Mouse (Mus musculus) forebrain, embryonic 13.5 days (tissue): ENCODE data around the gene Gas1. TPM values are rescaled to one million over a fixed set of nuclear protein-coding genes. Genes with fewer than 3 reads are reported as not detected.
A peak's percentile ranks its signal among the peaks of the same experiment; 100 is the strongest.

ENCODE experiments used
- ATAC-seq: fragments of 200-750 bp; cut with Nextera tagmentation; 2 replicates; pipeline ENCODE4 v1.8.0; 2017
- H3K27ac ChIP-seq: fragments of 300-500 bp; sonication (generic); 2 replicates; pipeline ENCODE4 v1.5.1; 2015; ENCODE audit warnings: inconsistent platforms, mild to moderate bottlenecking, moderate library complexity
- H3K27me3 ChIP-seq: fragments of 300-500 bp; sonication (generic); 2 replicates; pipeline ENCODE4 v1.6.1; 2015; ENCODE audit warnings: mild to moderate bottlenecking, inconsistent platforms
- H3K36me3 ChIP-seq: fragments of 300-500 bp; sonication (generic); 2 replicates; pipeline ENCODE4 v1.6.1; 2015; ENCODE audit warnings: mild to moderate bottlenecking, inconsistent platforms; ENCODE audit not compliant: poor library complexity, severe bottlenecking
- H3K4me1 ChIP-seq: fragments of 300-500 bp; sonication (generic); 2 replicates; pipeline ENCODE4 v1.6.1; 2015; ENCODE audit warnings: inconsistent platforms
- H3K4me2 ChIP-seq: fragments of 300-500 bp; sonication (generic); 2 replicates; pipeline ENCODE4 v1.6.1; 2015; ENCODE audit warnings: inconsistent platforms, mild to moderate bottlenecking, moderate library complexity
- H3K4me3 ChIP-seq: fragments of 300-500 bp; sonication (generic); 2 replicates; pipeline ENCODE4 v1.5.1; 2015; ENCODE audit warnings: mild to moderate bottlenecking, inconsistent platforms
- H3K9ac ChIP-seq: fragments of 300-500 bp; sonication (generic); 2 replicates; pipeline ENCODE4 v1.6.1; 2015; ENCODE audit warnings: mild to moderate bottlenecking, inconsistent platforms
- H3K9me3 ChIP-seq: fragments of 300-500 bp; sonication (generic); replicated peaks from 2 replicates; pipeline ENCODE4 v1.6.1; 2016; ENCODE audit warnings: inconsistent platforms
- WGBS: fragments of 180-500 bp; shearing (Covaris S2); methylation state at CpG from one replicate; pipeline ENCODE4 v1.1.7; 2015; 5-methylcytosine and 5-hydroxymethylcytosine counted together
- polyA plus RNA-seq: library from polyadenylated mRNA; unstranded; fragments of >200 nt; fragmentation: Nextera tagmentation; extraction: Ambion mirVana; gene quantifications from 2 replicates; pipeline ENCODE4 v1.2.1, GENCODE M21; 2015

Gas1 gene
- polyA plus RNA-seq, 1 experiment from 2014 or later = 51.6 TPM

GRCm38 (mm10) chr13:60187276-60187675 is 10.1 kb upstream of the Gas1 start:
- H3K9ac ChIP-seq = no peak overlapping the region
- no peak for ATAC-seq
- no peaks in the 10 kb centered on the region for H3K27me3 ChIP-seq
- 86% methylated on average over 2 of the region's 2 CpGs for WGBS
- H3K4me3 ChIP-seq = no peak overlapping the region
- no peaks in the 10 kb centered on the region for H3K36me3 ChIP-seq
- H3K4me1 ChIP-seq = no peaks in the 10 kb centered on the region
- H3K27ac ChIP-seq = no peak overlapping the region
- peaks cover 3% of the 10 kb centered on the region; the same call in 1 of the 2 replicates for H3K9me3 ChIP-seq
- H3K4me2 ChIP-seq = no peak overlapping the region

GRCm38 (mm10) chr13:60182346-60182745 is 5.2 kb upstream of the Gas1 start:
- Histone ChIP-seq H3K4me3 (no peak overlapping the region), H3K27ac (no peak overlapping the region), H3K9me3 (peaks cover 3% of the 10 kb centered on the region; the same call in 1 of the 2 replicates), H3K4me1 (peaks cover 11% of the 10 kb centered on the region; the same call in 1 of the 2 replicates), H3K9ac (no peak overlapping the region), H3K36me3 (no peaks in the 10 kb centered on the region), H3K4me2 (no peak overlapping the region), H3K27me3 (no peaks in the 10 kb centered on the region)
- 67% methylated on average over 4 of the region's 4 CpGs for WGBS
- ATAC-seq = no peak

- ATAC-seq = no peak
- 93% methylated on average over 4 of the region's 4 CpGs for WGBS
These were observed 2.5 kb upstream of the Gas1 start for GRCm38 (mm10) chr13:60179641-60180040.

GRCm38 (mm10) chr13:60178416-60178815 is 1.3 kb upstream of the Gas1 start:
- peak overlapping the region; percentile 54 for H3K9ac ChIP-seq

More at GRCm38 (mm10) chr13:60179641-60180040, 2.5 kb upstream of the Gas1 start:
- Histone ChIP-seq H3K27ac (no peak overlapping the region), H3K27me3 (no peaks in the 10 kb centered on the region), H3K4me1 (peaks cover 24% of the 10 kb centered on the region; the same call in 1 of the 2 replicates), H3K9me3 (peaks cover 3% of the 10 kb centered on the region; the same call in 1 of the 2 replicates), H3K36me3 (0 out of 2 replicates have a peak, but pooled peaks cover 8% of the 10 kb centered on the region), H3K4me2 (no peak overlapping the region), H3K4me3 (no peak overlapping the region), H3K9ac (no peak overlapping the region)

GRCm38 (mm10) chr13:60177797-60178110 is 589 bp upstream of the Gas1 start:
- ATAC-seq = no peak
- Histone ChIP-seq H3K27ac (peak overlapping the region; percentile 99), H3K36me3 (0 out of 2 replicates have a peak, but pooled peaks cover 8% of the 10 kb centered on the region), H3K4me2 (peak overlapping the region; percentile 89), H3K9me3 (no peaks in the 10 kb centered on the region), H3K4me3 (peak overlapping the region; percentile 87), H3K9ac (peak overlapping the region; percentile 54), H3K27me3 (0 out of 2 replicates have a peak, but pooled peaks cover under 1% of the 10 kb centered on the region), H3K4me1 (peaks cover 39% of the 10 kb centered on the region)
- WGBS = 0% methylated on average over 13 of the region's 13 CpGs

More at GRCm38 (mm10) chr13:60178416-60178815, 1.3 kb upstream of the Gas1 start:
- ATAC-seq = no peak
- H3K27me3 ChIP-seq = no peaks in the 10 kb centered on the region
- peak overlapping the region; percentile 99 for H3K27ac ChIP-seq
- 0 out of 2 replicates have a peak, but pooled peaks cover 8% of the 10 kb centered on the region for H3K36me3 ChIP-seq
- H3K9me3 ChIP-seq = 0 out of 2 replicates have a peak, but pooled peaks cover 3% of the 10 kb centered on the region
- peaks cover 33% of the 10 kb centered on the region for H3K4me1 ChIP-seq
- H3K4me3 ChIP-seq = peak overlapping the region; percentile 87
- peak overlapping the region; percentile 89 for H3K4me2 ChIP-seq
- WGBS = under 1% methylated on average over 15 of the region's 15 CpGs

GRCm38 (mm10) chr13:60176776-60177105 is 424 bp downstream of the Gas1 start:
- ATAC-seq = no peak
- Histone ChIP-seq H3K36me3 (0 out of 2 replicates have a peak, but pooled peaks cover 8% of the 10 kb centered on the region), H3K27ac (peak overlapping the region; percentile 99), H3K9me3 (no peaks in the 10 kb centered on the region), H3K9ac (peak overlapping the region; percentile 97), H3K4me2 (peak overlapping the region; percentile 89), H3K4me1 (peaks cover 49% of the 10 kb centered on the region), H3K4me3 (peak overlapping the region; percentile 87), H3K27me3 (peaks cover 10% of the 10 kb centered on the region)
- WGBS = under 1% methylated on average over 53 of the region's 53 CpGs

GRCm38 (mm10) chr13:60176136-60176775 is 909 bp downstream of the Gas1 start:
- H3K9me3 ChIP-seq = no peaks in the 10 kb centered on the region
- H3K4me1 ChIP-seq = peaks cover 54% of the 10 kb centered on the region
- 0 out of 2 replicates have a peak, but pooled peaks cover 8% of the 10 kb centered on the region for H3K36me3 ChIP-seq
- peak; percentile 43 for ATAC-seq
- under 1% methylated on average over 70 of the region's 82 CpGs for WGBS
- peaks cover 15% of the 10 kb centered on the region for H3K27me3 ChIP-seq
- peak overlapping the region; percentile 87 for H3K4me3 ChIP-seq
- H3K9ac ChIP-seq = peak overlapping the region; percentile 97
- peak overlapping the region; percentile 89 for H3K4me2 ChIP-seq
- peak overlapping the region; percentile 99 for H3K27ac ChIP-seq

GRCm38 (mm10) chr13:60175490-60176135 is 1.6 kb downstream of the Gas1 start:
- peak; percentile 3; the same call in 1 of the 2 replicates for ATAC-seq
- H3K4me1 ChIP-seq = peaks cover 61% of the 10 kb centered on the region
- peak overlapping the region; percentile 87 for H3K4me3 ChIP-seq
- H3K4me2 ChIP-seq = peak overlapping the region; percentile 89
- H3K9ac ChIP-seq = peak overlapping the region; percentile 97
- peaks cover 16% of the 10 kb centered on the region for H3K27me3 ChIP-seq
- H3K36me3 ChIP-seq = 0 out of 2 replicates have a peak, but pooled peaks cover 8% of the 10 kb centered on the region
- no peaks in the 10 kb centered on the region for H3K9me3 ChIP-seq
- H3K27ac ChIP-seq = peak overlapping the region; percentile 99
- WGBS = under 1% methylated on average over 51 of the region's 59 CpGs

- peak overlapping the region; percentile 97 for H3K9ac ChIP-seq
- 0 out of 2 replicates have a peak, but pooled peaks cover 8% of the 10 kb centered on the region for H3K36me3 ChIP-seq
- peaks cover 61% of the 10 kb centered on the region for H3K4me1 ChIP-seq
- WGBS = 1% methylated on average over 7 of the region's 7 CpGs
- H3K4me3 ChIP-seq = peak overlapping the region; percentile 87
- no peaks in the 10 kb centered on the region for H3K9me3 ChIP-seq
- peaks cover 19% of the 10 kb centered on the region for H3K27me3 ChIP-seq
- no peak for ATAC-seq
- H3K4me2 ChIP-seq = peak overlapping the region; percentile 89
- H3K27ac ChIP-seq = peak overlapping the region; percentile 99
These were observed 2.2 kb downstream of the Gas1 start for GRCm38 (mm10) chr13:60174953-60175352.

- ATAC-seq = no peak
- H3K4me1 ChIP-seq = peaks cover 59% of the 10 kb centered on the region
- H3K27ac ChIP-seq = peak overlapping the region; percentile 42; the same call in 1 of the 2 replicates
- H3K4me2 ChIP-seq = peak overlapping the region; percentile 89
- 3% methylated on average over 12 of the region's 12 CpGs for WGBS
- peaks cover 30% of the 10 kb centered on the region for H3K27me3 ChIP-seq
- peak overlapping the region; percentile 87 for H3K4me3 ChIP-seq
- no peaks in the 10 kb centered on the region for H3K9me3 ChIP-seq
- 0 out of 2 replicates have a peak, but pooled peaks cover 8% of the 10 kb centered on the region for H3K36me3 ChIP-seq
- peak overlapping the region; percentile 56 for H3K9ac ChIP-seq
These were observed 3.3 kb downstream of the Gas1 start for GRCm38 (mm10) chr13:60173591-60174524.

GRCm38 (mm10) chr13:60173186-60173585 is 4.0 kb downstream of the Gas1 start:
- peaks cover 54% of the 10 kb centered on the region for H3K4me1 ChIP-seq
- ATAC-seq = no peak
- H3K4me2 ChIP-seq = peak overlapping the region; percentile 89
- H3K27me3 ChIP-seq = peaks cover 35% of the 10 kb centered on the region
- H3K27ac ChIP-seq = peak overlapping the region; percentile 42; the same call in 1 of the 2 replicates
- 2% methylated on average over 3 of the region's 3 CpGs for WGBS
- H3K4me3 ChIP-seq = peak overlapping the region; percentile 87
- 0 out of 2 replicates have a peak overlapping the region, but pooled peaks have one; percentile 22 for H3K9ac ChIP-seq
- H3K36me3 ChIP-seq = 0 out of 2 replicates have a peak, but pooled peaks cover 8% of the 10 kb centered on the region
- no peaks in the 10 kb centered on the region for H3K9me3 ChIP-seq
